Mouse (Mus musculus) E14TG2a.4 (cell line): ENCODE data around the gene Tacc2.

Experiments used
- CTCF ChIP-seq: conservative IDR thresholded peaks from 2 replicates; pipeline ENCODE4 v1.5.1; 2014; ENCODE audit warnings: low read length
- POU5F1 ChIP-seq: IDR thresholded peaks from 2 replicates; pipeline ENCODE4 v1.6.1; 2014; ENCODE audit warnings: low read length, borderline replicate concordance

GRCm38 (mm10) chr7:130645332-130645993 is 68.2 kb downstream of the Tacc2 start:
- no peak for TF ChIP-seq CTCF
- TF ChIP-seq POU5F1, result no peak
